Mouse (Mus musculus) testis, postnatal 10 days (tissue): ENCODE measurements around the gene Lrrc66.

Experiments used
- DNase-seq: peaks from one replicate; pipeline ENCODE4 v3.0.0; 2021; ENCODE audit warnings: low spot score

Lrrc66 gene

DNA sequence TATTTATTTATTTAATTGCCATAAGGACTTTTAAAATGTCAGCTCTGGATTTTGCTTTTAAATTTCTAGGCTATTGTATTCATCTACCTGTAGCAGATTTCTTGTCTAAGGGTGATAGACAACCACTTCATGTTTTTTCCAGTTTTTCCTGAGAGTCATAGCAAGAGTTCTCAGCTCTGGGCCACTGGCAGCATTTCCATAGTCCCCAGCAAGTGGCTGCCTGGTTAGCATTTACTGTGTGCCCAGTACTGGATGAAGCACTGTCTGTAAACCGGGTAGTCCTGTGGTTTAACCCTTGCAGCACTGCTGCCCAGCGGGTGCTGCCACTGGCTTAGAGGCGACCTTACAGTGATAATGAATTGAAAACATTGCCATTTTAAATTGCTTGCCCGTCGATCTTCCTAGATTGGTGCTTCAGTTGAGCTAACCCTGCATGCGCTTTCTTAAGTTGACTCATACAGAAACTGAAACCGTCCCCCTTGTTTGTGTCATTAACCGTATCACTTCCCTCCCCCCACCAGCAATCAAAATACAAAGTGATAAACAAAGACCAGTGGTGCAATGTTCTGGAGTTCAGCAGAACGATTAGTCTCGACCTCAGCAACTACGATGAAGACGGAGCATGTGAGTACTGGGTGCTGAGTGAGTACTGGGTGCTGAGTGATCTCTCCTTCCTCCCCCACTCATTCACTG, 75.4 kb downstream of the Lrrc66 start:
- DNase-seq, result no peak
